Mouse (Mus musculus) testis, postnatal 10 days (tissue): ENCODE data around the gene Adcyap1r1.

Source experiments
- DNase-seq: peaks from one replicate; pipeline ENCODE4 v3.0.0; 2021; ENCODE audit warnings: low spot score

Gene Adcyap1r1

GRCm38 (mm10) chr6:55451771-55452371 lies at the start of gene Adcyap1r1:
Adcyap1r1 (plus strand) TSS chr6:55451978.
- peak; percentile 65 for DNase-seq

GRCm38 (mm10) chr6:55402041-55402776 lies 49.6 kb upstream of the Adcyap1r1 start:
- DNase-seq = peak; percentile 63

- DNase-seq = no peak
Measured at GRCm38 (mm10) chr6:55403411-55404309, 48.1 kb upstream of the Adcyap1r1 start.

GRCm38 (mm10) chr6:55404421-55404990 lies 47.3 kb upstream of the Adcyap1r1 start:
- DNase-seq = no peak

- no peak for DNase-seq
Measured at GRCm38 (mm10) chr6:55407345-55407744, 44.4 kb upstream of the Adcyap1r1 start.

GRCm38 (mm10) chr6:55410119-55410775 lies 41.5 kb upstream of the Adcyap1r1 start:
- no peak for DNase-seq

- no peak for DNase-seq
Measured at GRCm38 (mm10) chr6:55410977-55411376, 40.8 kb upstream of the Adcyap1r1 start.

- no peak for DNase-seq
Measured at GRCm38 (mm10) chr6:55416202-55416601, 35.6 kb upstream of the Adcyap1r1 start.

GRCm38 (mm10) chr6:55418746-55419410 lies 32.9 kb upstream of the Adcyap1r1 start:
- DNase-seq = no peak

GRCm38 (mm10) chr6:55420411-55420810 lies 31.4 kb upstream of the Adcyap1r1 start:
- no peak for DNase-seq

- no peak for DNase-seq
Measured at GRCm38 (mm10) chr6:55420869-55421361, 30.9 kb upstream of the Adcyap1r1 start.

- no peak for DNase-seq
Measured at GRCm38 (mm10) chr6:55432121-55432520, 19.7 kb upstream of the Adcyap1r1 start.

GRCm38 (mm10) chr6:55434360-55434759 lies 17.4 kb upstream of the Adcyap1r1 start:
- DNase-seq = no peak

GRCm38 (mm10) chr6:55435266-55436159 lies 16.3 kb upstream of the Adcyap1r1 start:
- no peak for DNase-seq

- DNase-seq = no peak
Measured at GRCm38 (mm10) chr6:55437919-55438318, 13.9 kb upstream of the Adcyap1r1 start.

- DNase-seq = no peak
Measured at GRCm38 (mm10) chr6:55438837-55439236, 12.9 kb upstream of the Adcyap1r1 start.

GRCm38 (mm10) chr6:55443927-55444688 lies 7.7 kb upstream of the Adcyap1r1 start:
- no peak for DNase-seq

GRCm38 (mm10) chr6:55444721-55445120 lies 7.1 kb upstream of the Adcyap1r1 start:
- no peak for DNase-seq

- no peak for DNase-seq
Measured at GRCm38 (mm10) chr6:55448199-55448598, 3.6 kb upstream of the Adcyap1r1 start.
